Mouse (Mus musculus) liver, adult 2 months (tissue): ENCODE data around the gene Kdm4d. TPM values are rescaled to one million over a fixed set of nuclear protein-coding genes. Genes with fewer than 3 reads are reported as not detected.
"Not testable (repeated sequence)": the region's sequence is repeated elsewhere in the genome, so short reads cannot be mapped to it uniquely, and the experiment has no call there.

Experiments used
- DNase-seq: peaks from one replicate; pipeline ENCODE4 v3.0.0-alpha.2; 2011; ENCODE audit warnings: low read depth, low spot score; ENCODE audit errors: extremely low read depth
- H3K27ac ChIP-seq: fragments of 200-500 bp; replicated peaks from 2 replicates; pipeline ENCODE4 v1.5.1; 2012; ENCODE audit warnings: low read depth, mild to moderate bottlenecking, control low read depth, inconsistent platforms, low read length; ENCODE audit not compliant: insufficient read depth
- H3K27me3 ChIP-seq: fragments of 200-500 bp; 2 replicates; pipeline ENCODE4 v1.6.1; 2012; ENCODE audit warnings: mild to moderate bottlenecking, moderate library complexity, low read length, inconsistent platforms; ENCODE audit not compliant: control insufficient read depth, insufficient read depth
- H3K36me3 ChIP-seq: fragments of 200-500 bp; 2 replicates; pipeline ENCODE4 v1.6.1; 2012; ENCODE audit warnings: low read length, inconsistent platforms; ENCODE audit not compliant: control insufficient read depth, insufficient read depth
- H3K4me1 ChIP-seq: fragments of 200-500 bp; 2 replicates; pipeline ENCODE4 v1.6.1; 2011; ENCODE audit warnings: low read length; ENCODE audit not compliant: control insufficient read depth, insufficient read depth
- H3K4me3 ChIP-seq: fragments of 200-500 bp; 2 replicates; pipeline ENCODE4 v1.5.1; 2011; ENCODE audit warnings: low read depth, mild to moderate bottlenecking, control low read depth, low read length, moderate library complexity; ENCODE audit not compliant: insufficient read depth
- H3K79me2 ChIP-seq: fragments of 200-500 bp; 2 replicates; pipeline ENCODE4 v1.6.1; 2012; ENCODE audit warnings: inconsistent platforms, mild to moderate bottlenecking, low read length, moderate library complexity; ENCODE audit not compliant: control insufficient read depth, insufficient read depth
- H3K9ac ChIP-seq: fragments of 200-500 bp; 2 replicates; pipeline ENCODE4 v1.6.1; 2012; ENCODE audit warnings: low read depth, mild to moderate bottlenecking, control low read depth, inconsistent platforms, low read length
- CTCF ChIP-seq: fragments of 200-500 bp; IDR thresholded peaks from 2 replicates; pipeline ENCODE4 v1.5.1; 2011; ENCODE audit warnings: low read depth, low read length, control low read depth
- POLR2A ChIP-seq: fragments of 200-500 bp; IDR thresholded peaks from 2 replicates; pipeline ENCODE4 v1.6.1; 2011; ENCODE audit warnings: low read length, control low read depth; ENCODE audit not compliant: insufficient read depth; ENCODE audit errors: extremely low read depth
- WGBS: fragments of 180-500 bp; shearing (Covaris S2); methylation state at CpG from one replicate; pipeline ENCODE4 v1.1.7; 2018; 5-methylcytosine and 5-hydroxymethylcytosine counted together
- polyA plus RNA-seq: library from polyadenylated mRNA; depleted of rRNA; stranded (reverse); fragments of >200 nt; gene quantifications from 2 replicates; pipeline ENCODE4 v1.2.3, GENCODE M21; 2012; rRNA removed
- total RNA-seq: library from RNA; depleted of rRNA; stranded (reverse); fragments of >200 nt; gene quantifications from 2 replicates; pipeline ENCODE4 v1.2.3, GENCODE M21; 2014; rRNA removed

The Kdm4d gene
- total and polyA plus RNA-seq, 2 experiments, result not detected

GRCm38 (mm10) chr9:14456320-14456719, 44.0 kb downstream of the Kdm4d start:
- Histone ChIP-seq H3K79me2 (no peaks in the 10 kb centered on the region), H3K27me3 (no peaks in the 10 kb centered on the region), H3K9ac (no peak overlapping the region), H3K4me1 (no peaks in the 10 kb centered on the region), H3K36me3 (no peaks in the 10 kb centered on the region), H3K4me3 (no peak overlapping the region), H3K27ac (no peak overlapping the region)
- TF ChIP-seq POLR2A (no peak), CTCF (no peak)
- WGBS, result 87% methylated on average over 3 of the region's 3 CpGs
- DNase-seq, result no peak

GRCm38 (mm10) chr9:14451120-14451519, 49.2 kb downstream of the Kdm4d start:
- not testable (repeated sequence) for H3K4me1 ChIP-seq, H3K36me3 ChIP-seq, H3K9ac ChIP-seq, H3K27ac ChIP-seq, H3K4me3 ChIP-seq, DNase-seq, H3K79me2 ChIP-seq, H3K27me3 ChIP-seq
- 62% methylated on average over 8 of the region's 8 CpGs for WGBS
- peak; percentile 49 for TF ChIP-seq CTCF

- not testable (repeated sequence) for H3K4me1 ChIP-seq
- 90% methylated on average over 2 of the region's 2 CpGs for WGBS
Observed at GRCm38 (mm10) chr9:14447086-14447485, 53.2 kb downstream of the Kdm4d start.

GRCm38 (mm10) chr9:14440347-14440746, 59.9 kb downstream of the Kdm4d start:
- DNase-seq, result peak; percentile 41
- Histone ChIP-seq H3K27me3 (no peaks in the 10 kb centered on the region), H3K4me3 (no peak overlapping the region), H3K27ac (no peak overlapping the region), H3K36me3 (no peaks in the 10 kb centered on the region), H3K4me1 (peaks cover 2% of the 10 kb centered on the region; the same call in 1 of the 2 replicates), H3K9ac (no peak overlapping the region), H3K79me2 (no peaks in the 10 kb centered on the region)
- WGBS, result 88% methylated on average over 1 of the region's 1 CpGs
- TF ChIP-seq POLR2A (no peak), CTCF (no peak)

More at GRCm38 (mm10) chr9:14447086-14447485, 53.2 kb downstream of the Kdm4d start:
- DNase-seq, H3K27ac ChIP-seq, H3K79me2 ChIP-seq, H3K36me3 ChIP-seq, H3K9ac ChIP-seq, H3K4me3 ChIP-seq, H3K27me3 ChIP-seq: not testable (repeated sequence)

- no peak overlapping the region for H3K4me3 ChIP-seq
- DNase-seq, result peak; percentile 71
- peaks cover 9% of the 10 kb centered on the region for H3K4me1 ChIP-seq
- H3K9ac ChIP-seq, result no peak overlapping the region
- H3K36me3 ChIP-seq, result no peaks in the 10 kb centered on the region
- 47% methylated on average over 11 of the region's 11 CpGs for WGBS
- H3K27ac ChIP-seq, result no peak overlapping the region
- TF ChIP-seq CTCF (no peak), POLR2A (no peak)
- no peaks in the 10 kb centered on the region for H3K79me2 ChIP-seq
- H3K27me3 ChIP-seq, result no peaks in the 10 kb centered on the region
Observed at GRCm38 (mm10) chr9:14433252-14433939, 66.9 kb downstream of the Kdm4d start.

Other genes starting within 250 kb of the Kdm4d start
- gene Sesn3, start 225.4 kb downstream of the Kdm4d start, total RNA-seq, result 14.8 and 14.9 TPM in 2 replicates
- gene Sesn3, start 225.4 kb downstream of the Kdm4d start, polyA plus RNA-seq, result 4.2 and 5.6 TPM in 2 replicates
- 2.9 and 3.2 TPM in 2 replicates for gene Endod1, start 119.0 kb downstream of the Kdm4d start, total RNA-seq
- 3.6 and 4.5 TPM in 2 replicates for gene Endod1, start 119.0 kb downstream of the Kdm4d start, polyA plus RNA-seq
- gene Cwc15, start 135 bp upstream of the Kdm4d start, total RNA-seq, result 43.5 and 58.4 TPM in 2 replicates
- gene Cwc15, start 135 bp upstream of the Kdm4d start, polyA plus RNA-seq, result 7.0 and 8.7 TPM in 2 replicates
- 5.0 and 5.3 TPM in 2 replicates for gene Amotl1, start 144.6 kb upstream of the Kdm4d start, total RNA-seq
- 3.3 and 4.0 TPM in 2 replicates for gene Amotl1, start 144.6 kb upstream of the Kdm4d start, polyA plus RNA-seq
- gene Piwil4, start 240.3 kb upstream of the Kdm4d start, total RNA-seq, result not detected in 2 replicates
- not detected in 2 replicates for gene Piwil4, start 240.3 kb upstream of the Kdm4d start, polyA plus RNA-seq